Mouse (Mus musculus): ENCODE results near the gene Plbd1. TPM values are rescaled to one million over a fixed set of nuclear protein-coding genes. Genes with fewer than 3 reads are reported as not detected.

Plbd1 gene
- polyA plus RNA-seq, 1 experiment from 2014 or later = 31.3 TPM

GRCm38 (mm10) chr6:136645754-136646153 lies 16.0 kb downstream of the Plbd1 start:
- Histone ChIP-seq H3K9me3 (ENCODE audit: low read length) (0 out of 2 replicates have a peak, but pooled peaks cover 4% of the 10 kb centered on the region), H3K4me2 (ENCODE audit: low read depth, low read length) (no peak overlapping the region), H3K9ac (replicated peaks) (no peak overlapping the region), H3K27me3 (ENCODE audit: insufficient read depth, low read length) (no peaks in the 10 kb centered on the region), H3K4me3 (ENCODE audit: low read depth, low read length) (no peak overlapping the region), H3K4me1 (ENCODE audit: insufficient read depth) (no peaks in the 10 kb centered on the region; the same call in 1 of the 2 replicates), H3K36me3 (replicated peaks; ENCODE audit: insufficient read depth, low read length) (no peaks in the 10 kb centered on the region), H3K27ac (ENCODE audit: low read depth) (peak overlapping the region; percentile 88)
- ATAC-seq (peak; percentile 33; the same call in 1 of the 2 replicates), DNase-seq (no peak)
- TF ChIP-seq CTCF (IDR thresholded peaks at IDR 0.05; ENCODE audit: low read depth) (no peak), EP300 (IDR thresholded peaks at IDR 0.05; ENCODE audit: low read depth) (no peak)
- 53% methylated on average over 9 of the region's 9 CpGs for WGBS (ENCODE audit: insufficient replicate concordance)

GRCm38 (mm10) chr6:136644171-136644570 lies 17.6 kb downstream of the Plbd1 start:
- ATAC-seq = no peak
- Histone ChIP-seq H3K9me3 (ENCODE audit: low read length) (0 out of 2 replicates have a peak, but pooled peaks cover 4% of the 10 kb centered on the region), H3K4me2 (ENCODE audit: low read depth, low read length) (no peak overlapping the region), H3K4me3 (ENCODE audit: low read depth, low read length) (no peak overlapping the region), H3K27ac (ENCODE audit: low read depth) (no peak overlapping the region), H3K9ac (replicated peaks) (no peak overlapping the region), H3K27me3 (ENCODE audit: insufficient read depth, low read length) (no peaks in the 10 kb centered on the region), H3K4me1 (ENCODE audit: insufficient read depth) (no peaks in the 10 kb centered on the region; the same call in 1 of the 2 replicates), H3K36me3 (replicated peaks; ENCODE audit: insufficient read depth, low read length) (no peaks in the 10 kb centered on the region)
- peak; percentile 61 for TF ChIP-seq CTCF (IDR thresholded peaks at IDR 0.05; ENCODE audit: low read depth)
- no peak for TF ChIP-seq EP300 (IDR thresholded peaks at IDR 0.05; ENCODE audit: low read depth)
- WGBS (ENCODE audit: insufficient replicate concordance) = 78% methylated on average over 2 of the region's 2 CpGs
- DNase-seq = peak; percentile 41

GRCm38 (mm10) chr6:136634982-136635381 lies 26.7 kb downstream of the Plbd1 start:
- no peak for DNase-seq
- ATAC-seq = no peak
- Histone ChIP-seq H3K4me1 (ENCODE audit: insufficient read depth) (peaks cover 8% of the 10 kb centered on the region), H3K9ac (replicated peaks) (no peak overlapping the region), H3K4me2 (ENCODE audit: low read depth, low read length) (no peak overlapping the region), H3K36me3 (replicated peaks; ENCODE audit: insufficient read depth, low read length) (peaks cover 6% of the 10 kb centered on the region), H3K27me3 (ENCODE audit: insufficient read depth, low read length) (no peaks in the 10 kb centered on the region), H3K4me3 (ENCODE audit: low read depth, low read length) (no peak overlapping the region), H3K27ac (ENCODE audit: low read depth) (no peak overlapping the region), H3K9me3 (ENCODE audit: low read length) (no peaks in the 10 kb centered on the region)
- 59% methylated on average over 3 of the region's 3 CpGs for WGBS (ENCODE audit: insufficient replicate concordance)
- TF ChIP-seq EP300 (IDR thresholded peaks at IDR 0.05; ENCODE audit: low read depth) = no peak
- TF ChIP-seq CTCF (IDR thresholded peaks at IDR 0.05; ENCODE audit: low read depth) = peak; percentile 31

- H3K36me3 ChIP-seq (replicated peaks; ENCODE audit: insufficient read depth, low read length) = peaks cover 6% of the 10 kb centered on the region
- no peak for TF ChIP-seq EP300 (IDR thresholded peaks at IDR 0.05; ENCODE audit: low read depth)
- no peak for TF ChIP-seq CTCF (IDR thresholded peaks at IDR 0.05; ENCODE audit: low read depth)
- DNase-seq (no peak), ATAC-seq (no peak)
- H3K9me3 ChIP-seq (ENCODE audit: low read length) = no peaks in the 10 kb centered on the region
- H3K27me3 ChIP-seq (ENCODE audit: insufficient read depth, low read length) = no peaks in the 10 kb centered on the region
- no peak overlapping the region for H3K9ac ChIP-seq (replicated peaks)
- H3K4me1 ChIP-seq (ENCODE audit: insufficient read depth) = peaks cover 6% of the 10 kb centered on the region
- WGBS (ENCODE audit: insufficient replicate concordance) = 58% methylated on average over 6 of the region's 6 CpGs
- H3K4me2 ChIP-seq (ENCODE audit: low read depth, low read length) = no peak overlapping the region
- H3K27ac ChIP-seq (ENCODE audit: low read depth) = no peak overlapping the region
- H3K4me3 ChIP-seq (ENCODE audit: low read depth, low read length) = no peak overlapping the region
These were observed 28.0 kb downstream of the Plbd1 start for GRCm38 (mm10) chr6:136633719-136634118.

GRCm38 (mm10) chr6:136633154-136633553 lies 28.6 kb downstream of the Plbd1 start:
- Histone ChIP-seq H3K27me3 (ENCODE audit: insufficient read depth, low read length) (no peaks in the 10 kb centered on the region), H3K4me1 (ENCODE audit: insufficient read depth) (peaks cover 6% of the 10 kb centered on the region), H3K9me3 (ENCODE audit: low read length) (no peaks in the 10 kb centered on the region), H3K9ac (replicated peaks) (no peak overlapping the region), H3K27ac (ENCODE audit: low read depth) (no peak overlapping the region), H3K4me2 (ENCODE audit: low read depth, low read length) (no peak overlapping the region), H3K4me3 (ENCODE audit: low read depth, low read length) (no peak overlapping the region), H3K36me3 (replicated peaks; ENCODE audit: insufficient read depth, low read length) (peaks cover 6% of the 10 kb centered on the region)
- peak; percentile 82 for ATAC-seq
- TF ChIP-seq CTCF (IDR thresholded peaks at IDR 0.05; ENCODE audit: low read depth) = no peak
- TF ChIP-seq EP300 (IDR thresholded peaks at IDR 0.05; ENCODE audit: low read depth) = no peak
- WGBS (ENCODE audit: insufficient replicate concordance) = 65% methylated on average over 3 of the region's 3 CpGs
- no peak for DNase-seq

GRCm38 (mm10) chr6:136631945-136632534 lies 29.7 kb downstream of the Plbd1 start:
- 75% methylated on average over 13 of the region's 13 CpGs for WGBS (ENCODE audit: insufficient replicate concordance)
- no peak overlapping the region for H3K4me2 ChIP-seq (ENCODE audit: low read depth, low read length)

More at GRCm38 (mm10) chr6:136631945-136632534, 29.7 kb downstream of the Plbd1 start:
- TF ChIP-seq EP300 (IDR thresholded peaks at IDR 0.05; ENCODE audit: low read depth) (no peak), CTCF (IDR thresholded peaks at IDR 0.05; ENCODE audit: low read depth) (no peak)
- H3K27ac ChIP-seq (ENCODE audit: low read depth) = no peak overlapping the region
- ATAC-seq = no peak
- H3K4me3 ChIP-seq (ENCODE audit: low read depth, low read length) = no peak overlapping the region
- no peaks in the 10 kb centered on the region for H3K9me3 ChIP-seq (ENCODE audit: low read length)
- no peaks in the 10 kb centered on the region for H3K27me3 ChIP-seq (ENCODE audit: insufficient read depth, low read length)
- DNase-seq = no peak
- H3K36me3 ChIP-seq (replicated peaks; ENCODE audit: insufficient read depth, low read length) = peaks cover 6% of the 10 kb centered on the region
- H3K9ac ChIP-seq (replicated peaks) = no peak overlapping the region
- peaks cover 6% of the 10 kb centered on the region for H3K4me1 ChIP-seq (ENCODE audit: insufficient read depth)

Measured in liver, postnatal 0 days (tissue).